Comparison of ENCODE assay signal across 8 mouse cellular contexts in the genomic region with DNA sequence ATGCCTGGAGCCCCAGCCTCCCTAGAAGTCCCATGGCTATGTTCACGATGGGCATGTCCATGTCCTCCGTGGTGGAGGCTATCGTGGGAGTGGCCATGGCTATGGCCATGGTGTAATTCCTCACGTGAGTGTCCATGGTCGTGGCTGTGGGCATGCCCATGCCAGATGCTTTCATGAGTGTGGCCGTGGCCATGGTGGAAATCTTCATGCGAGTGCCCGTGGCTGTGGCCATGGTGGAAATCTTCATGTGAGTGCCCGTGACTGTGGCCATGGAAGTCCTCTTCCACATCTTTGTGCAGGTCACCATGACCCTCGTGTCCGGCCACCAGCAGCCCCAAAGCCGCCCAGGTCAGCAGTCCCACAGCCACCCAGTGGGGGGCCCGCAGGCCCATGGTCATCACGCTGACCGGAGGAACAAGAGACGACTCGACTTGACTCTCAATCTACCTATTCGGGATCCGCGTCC. TPM values are rescaled to one million over a fixed set of nuclear protein-coding genes. Genes with fewer than 3 reads are reported as not detected.
DNase-seq lines count a peak whose midpoint lies in the region; ATAC-seq and TF ChIP-seq lines count a peak whose summit lies in the region.

No protein-coding gene starts in this region.

- H3K4me1 ChIP-seq in heart, adult 2 months (ENCODE audit: control insufficient read depth, insufficient read depth, low read length), result peaks cover 19% of the 10 kb centered on the region
- H3K4me1 ChIP-seq in intestine, embryonic 14.5 days (replicated peaks; ENCODE audit: control insufficient read depth, insufficient read depth, low read length), result peaks cover 49% of the 10 kb centered on the region
- peaks cover 67% of the 10 kb centered on the region for H3K4me1 ChIP-seq in neural tube, embryonic 12.5 days

- no peak for DNase-seq in heart, adult 2 months
- no peak for DNase-seq in heart, postnatal 36 days
- peak; percentile 28 to 57 for DNase-seq in thymus, postnatal 10 days (ENCODE audit: low spot score in 2 of 2)
- DNase-seq in thymus, postnatal 14 days, result no peak
- DNase-seq in intestine, embryonic 14.5 days (ENCODE audit: low spot score), result no peak
- DNase-seq in layer of hippocampus, postnatal 36 days, result no peak
- no peak for DNase-seq in gastrocnemius, postnatal 36 days

- peak overlapping the region; percentile 99 for H3K27ac ChIP-seq in heart, adult 2 months
- H3K27ac ChIP-seq in intestine, embryonic 14.5 days (ENCODE audit: low read depth), result peak overlapping the region; percentile 87
- peak overlapping the region; percentile 96 for H3K27ac ChIP-seq in neural tube, embryonic 12.5 days

- WGBS in heart, adult 2 months, result 3% methylated on average over 20 of the region's 20 CpGs
- 3% methylated on average over 20 of the region's 20 CpGs for WGBS in intestine, embryonic 14.5 days
- WGBS in neural tube, embryonic 12.5 days, result 6% methylated on average over 20 of the region's 20 CpGs

- H3K9me3 ChIP-seq in intestine, embryonic 14.5 days (ENCODE audit: control insufficient read depth, low read length), result no peaks in the 10 kb centered on the region
- H3K9me3 ChIP-seq in neural tube, embryonic 12.5 days, result no peaks in the 10 kb centered on the region

- peak overlapping the region; percentile 74 for H3K9ac ChIP-seq in heart, adult 2 months (ENCODE audit: low read depth, low read length)
- H3K9ac ChIP-seq in intestine, embryonic 14.5 days (ENCODE audit: low read length), result peak overlapping the region; percentile 93
- peak overlapping the region; percentile 97 for H3K9ac ChIP-seq in neural tube, embryonic 12.5 days

- peak overlapping the region; percentile 82 for H3K4me2 ChIP-seq in intestine, embryonic 14.5 days (ENCODE audit: low read length)
- peak overlapping the region; percentile 98 for H3K4me2 ChIP-seq in neural tube, embryonic 12.5 days (replicated peaks)

- H3K27me3 ChIP-seq in heart, adult 2 months (ENCODE audit: control insufficient read depth, insufficient read depth, low read length), result no peaks in the 10 kb centered on the region
- H3K27me3 ChIP-seq in intestine, embryonic 14.5 days (replicated peaks; ENCODE audit: control insufficient read depth, insufficient read depth, low read length), result no peaks in the 10 kb centered on the region
- H3K27me3 ChIP-seq in neural tube, embryonic 12.5 days (replicated peaks), result no peaks in the 10 kb centered on the region

- TF ChIP-seq EP300 in heart, adult 2 months (IDR thresholded peaks at IDR 0.05; ENCODE audit: insufficient read depth, low read depth, low read length), result no peak

- 0 out of 2 replicates have a peak, but pooled peaks cover 2% of the 10 kb centered on the region for H3K79me2 ChIP-seq in heart, adult 2 months (replicated peaks; ENCODE audit: control insufficient read depth, insufficient read depth, low read length)

- H3K4me3 ChIP-seq in heart, adult 2 months, result peak overlapping the region; percentile 92
- peak overlapping the region; percentile 96 for H3K4me3 ChIP-seq in intestine, embryonic 14.5 days (ENCODE audit: low read depth, low read length)
- H3K4me3 ChIP-seq in neural tube, embryonic 12.5 days, result peak overlapping the region; percentile 94

- peaks cover 2% of the 10 kb centered on the region; the same call in 1 of the 2 replicates for H3K36me3 ChIP-seq in heart, adult 2 months (ENCODE audit: control insufficient read depth, insufficient read depth, low read length)
- peaks cover 44% of the 10 kb centered on the region for H3K36me3 ChIP-seq in intestine, embryonic 14.5 days (ENCODE audit: control insufficient read depth, insufficient read depth, low read length)
- H3K36me3 ChIP-seq in neural tube, embryonic 12.5 days, result peaks cover 39% of the 10 kb centered on the region

- TF ChIP-seq CTCF in heart, adult 2 months (IDR thresholded peaks at IDR 0.05), result peak; percentile 38

- ATAC-seq in intestine, embryonic 14.5 days (replicated peaks; ENCODE audit: low FRiP score, low TSS enrichment, low read depth), result no peak
- ATAC-seq in neural tube, embryonic 12.5 days (ENCODE audit: low FRiP score, low read depth), result no peak

- intact Hi-C loops in heart, adult 2 months (cut with DNase I), result loop anchor here (5.0 kb wide), 2 partner anchors 86 to 186 kb away; partner anchors contain the start of gene H2-DMa
- intact Hi-C loops in heart, postnatal 36 days (cut with DNase I), result loop anchor here (5.0 kb wide), 1 partner anchor 86 kb away; the partner anchor contains the start of gene H2-DMa
- intact Hi-C loops in gastrocnemius, postnatal 36 days (cut with DNase I), result no loop called here

- no peak for TF ChIP-seq POLR2A in heart, adult 2 months (IDR thresholded peaks at IDR 0.05; ENCODE audit: insufficient read depth, low read depth, low read length)

RNA-seq across cellular contexts. Expression of gene Slc39a7, which starts 0.6 kb away (rescaled TPM):
- total RNA-seq in heart, adult 2 months (2021), result 10 to 100 TPM; 76.0 to 79.8 TPM
- polyA plus RNA-seq in heart, adult 2 months (2012; rRNA removed), result 64.0 and 72.5 TPM in 2 replicates
- 10 to 100 TPM; 56.9 to 60.7 TPM for total RNA-seq in heart, postnatal 36 days (2021)
- 86.4 and 89.5 TPM in 2 replicates for polyA plus RNA-seq in intestine, embryonic 14.5 days (2014; fragmentation: Nextera tagmentation; extraction: Ambion mirVana)
- polyA plus RNA-seq in neural tube, embryonic 12.5 days (2016; fragmentation: Nextera tagmentation; extraction: Ambion mirVana), result 172 and 173 TPM in 2 replicates
- 10 to 100 TPM; 88.5 to 92.6 TPM for total RNA-seq in layer of hippocampus, postnatal 36 days (2021)
- total RNA-seq in gastrocnemius, postnatal 36 days (2021), result 10 to 100 TPM; 40.8 to 45.2 TPM

RNA-seq across cellular contexts. Expression of gene Rxrb, which starts 0.7 kb away (rescaled TPM):
- total RNA-seq in heart, adult 2 months (2021), result 10 to 100 TPM; 39.1 to 42.4 TPM
- polyA plus RNA-seq in heart, adult 2 months (2012; rRNA removed), result 38.8 and 41.3 TPM in 2 replicates
- total RNA-seq in heart, postnatal 36 days (2021), result 10 to 100 TPM; 39.8 to 41.8 TPM
- polyA plus RNA-seq in intestine, embryonic 14.5 days (2014; fragmentation: Nextera tagmentation; extraction: Ambion mirVana), result 21.5 and 28.5 TPM in 2 replicates
- polyA plus RNA-seq in neural tube, embryonic 12.5 days (2016; fragmentation: Nextera tagmentation; extraction: Ambion mirVana), result 65.2 and 69.1 TPM in 2 replicates
- total RNA-seq in layer of hippocampus, postnatal 36 days (2021), result 10 to 100 TPM; 77.8 to 79.2 TPM
- total RNA-seq in gastrocnemius, postnatal 36 days (2021), result 10 to 100 TPM; 34.5 to 35.3 TPM

RNA-seq across cellular contexts. Expression of gene H2-Ke6, which starts 3.0 kb away (rescaled TPM):
- 100 to 1,000 TPM; 112 to 138 TPM for total RNA-seq in heart, adult 2 months (2021)
- polyA plus RNA-seq in heart, adult 2 months (2012; rRNA removed), result 87.0 and 91.6 TPM in 2 replicates
- 100 to 1,000 TPM; 107 to 121 TPM for total RNA-seq in heart, postnatal 36 days (2021)
- 49.7 and 53.6 TPM in 2 replicates for polyA plus RNA-seq in intestine, embryonic 14.5 days (2014; fragmentation: Nextera tagmentation; extraction: Ambion mirVana)
- 61.3 and 70.6 TPM in 2 replicates for polyA plus RNA-seq in neural tube, embryonic 12.5 days (2016; fragmentation: Nextera tagmentation; extraction: Ambion mirVana)
- total RNA-seq in layer of hippocampus, postnatal 36 days (2021), result 10 to 100 TPM; 60.2 to 61.7 TPM
- 10 to 100 TPM; 55.5 to 64.2 TPM for total RNA-seq in gastrocnemius, postnatal 36 days (2021)

RNA-seq across cellular contexts. Expression of gene Ring1, which starts 6.4 kb away (rescaled TPM):
- 10 to 100 TPM; 13.0 to 13.1 TPM for total RNA-seq in heart, adult 2 months (2021)
- 18.6 and 20.8 TPM in 2 replicates for polyA plus RNA-seq in heart, adult 2 months (2012; rRNA removed)
- total RNA-seq in heart, postnatal 36 days (2021), result 10 to 100 TPM; 14.0 to 15.1 TPM
- polyA plus RNA-seq in intestine, embryonic 14.5 days (2014; fragmentation: Nextera tagmentation; extraction: Ambion mirVana), result 4.4 and 5.9 TPM in 2 replicates
- 25.9 and 30.7 TPM in 2 replicates for polyA plus RNA-seq in neural tube, embryonic 12.5 days (2016; fragmentation: Nextera tagmentation; extraction: Ambion mirVana)
- total RNA-seq in layer of hippocampus, postnatal 36 days (2021), result 10 to 100 TPM; 39.6 to 42.9 TPM
- total RNA-seq in gastrocnemius, postnatal 36 days (2021), result 10 to 100 TPM; 11.7 to 12.4 TPM

RNA-seq across cellular contexts. Expression of gene Col11a2, which starts 8.3 kb away (rescaled TPM):
- 1 to 10 TPM in 1 of 2 experiments, under 1 TPM in 1; 0.89 to 1.8 TPM for total RNA-seq in heart, adult 2 months (2021)
- 0.98 and 1.7 TPM in 2 replicates for polyA plus RNA-seq in heart, adult 2 months (2012; rRNA removed)
- 1 to 10 TPM in 1 of 2 experiments, under 1 TPM in 1; 0.98 to 1.9 TPM for total RNA-seq in heart, postnatal 36 days (2021)
- polyA plus RNA-seq in intestine, embryonic 14.5 days (2014; fragmentation: Nextera tagmentation; extraction: Ambion mirVana), result 0.44 and 0.66 TPM in 2 replicates
- 5.7 and 6.3 TPM in 2 replicates for polyA plus RNA-seq in neural tube, embryonic 12.5 days (2016; fragmentation: Nextera tagmentation; extraction: Ambion mirVana)
- 10 to 100 TPM; 20.3 to 21.8 TPM for total RNA-seq in layer of hippocampus, postnatal 36 days (2021)
- total RNA-seq in gastrocnemius, postnatal 36 days (2021), result 1 to 10 TPM; 9.3 to 9.6 TPM

Comparison
In these comparisons a context has a peak if more than half of its experiments do, and no peak if none do; other contexts are left out.
1. DNase-seq: peak in thymus, postnatal 10 days (2 of 2); none in heart, adult 2 months (0 of 2), heart, postnatal 36 days (0 of 2), thymus, postnatal 14 days (single experiment), intestine, embryonic 14.5 days (single experiment), layer of hippocampus, postnatal 36 days (0 of 2) and gastrocnemius, postnatal 36 days (0 of 2).
2. Peak in every context shown above with its lines, with median percentiles within 50 percentile points of each other: H3K27ac ChIP-seq, H3K4me3 ChIP-seq and H3K9ac ChIP-seq.